Mouse (Mus musculus) brain, embryonic 14.5 days (tissue): ENCODE measurements around the gene Ube2z. TPM values are rescaled to one million over a fixed set of nuclear protein-coding genes. Genes with fewer than 3 reads are reported as not detected.

ENCODE experiments used
- DNase-seq: peaks from one replicate; pipeline ENCODE4 v3.0.0-alpha.2; 2011; ENCODE audit warnings: low read depth
- CTCF ChIP-seq: fragments of 200-500 bp; IDR thresholded peaks from 2 replicates; pipeline ENCODE4 v1.5.1; 2012; ENCODE audit warnings: inconsistent platforms, mild to moderate bottlenecking, moderate library complexity, borderline replicate concordance; ENCODE audit not compliant: insufficient read depth, insufficient read length; ENCODE audit errors: extremely low read depth
- POLR2A ChIP-seq: fragments of 200-500 bp; IDR thresholded peaks from 2 replicates; pipeline ENCODE4 v1.6.1; 2012; ENCODE audit warnings: mild to moderate bottlenecking, inconsistent platforms, borderline replicate concordance; ENCODE audit not compliant: poor library complexity, insufficient read depth, insufficient read length, severe bottlenecking; ENCODE audit errors: extremely low read depth
- polyA plus RNA-seq: library from polyadenylated mRNA; depleted of rRNA; stranded (reverse); fragments of >200 nt; gene quantifications from 2 replicates; pipeline ENCODE4 v1.2.3, GENCODE M21; 2012

Gene Ube2z
- polyA plus RNA-seq, 1 experiment: 57.9 TPM

- TF ChIP-seq CTCF (no peak), POLR2A (no peak)
- DNase-seq: no peak
Observed at GRCm38 (mm10) chr11:96030571-96030970, 34.6 kb downstream of the Ube2z start.

DNA sequence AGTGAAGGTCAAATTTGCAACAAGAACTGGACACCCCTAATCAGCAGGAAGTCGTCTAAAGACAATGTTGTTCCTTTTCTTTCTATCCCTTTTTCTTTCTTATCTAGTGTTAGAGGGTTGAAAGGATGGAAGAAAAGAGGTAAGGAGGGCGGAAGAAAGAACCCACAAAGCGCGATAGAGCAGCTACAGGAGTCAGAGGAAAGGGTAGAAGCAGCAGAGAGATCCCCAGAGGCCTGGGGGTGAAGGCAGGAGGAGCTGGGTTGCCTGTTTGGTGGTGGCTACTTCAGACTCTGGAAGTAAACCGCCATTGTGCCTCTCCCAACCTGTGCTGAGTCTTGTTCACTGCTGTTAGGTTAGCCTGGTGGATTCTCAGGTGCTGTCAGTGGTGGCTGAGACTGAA lies 37.1 kb downstream of the Ube2z start:
- DNase-seq: no peak
- TF ChIP-seq POLR2A (no peak), CTCF (no peak)

DNA sequence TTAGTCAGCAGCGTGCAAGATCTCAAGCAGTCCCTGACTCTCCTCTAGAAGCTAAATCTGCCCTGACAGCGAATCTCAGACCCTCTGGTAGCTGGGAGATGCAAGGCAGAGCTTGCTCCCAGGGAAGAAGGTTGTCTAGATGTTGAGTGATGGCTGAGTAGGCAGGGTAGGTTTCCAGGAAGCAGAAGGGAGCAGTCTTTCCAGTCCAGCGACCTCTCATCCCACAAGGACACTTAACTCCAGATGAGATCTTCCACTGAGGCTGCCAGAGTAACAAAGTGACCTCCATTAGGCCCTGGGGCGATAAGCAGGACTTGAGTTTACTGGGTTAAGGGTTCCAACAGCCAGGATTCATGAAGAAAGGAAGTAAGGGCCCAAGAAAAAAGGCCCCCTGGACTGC lies 44.6 kb downstream of the Ube2z start:
- DNase-seq: no peak

GRCm38 (mm10) chr11:96017941-96018351 lies 47.2 kb downstream of the Ube2z start:
- TF ChIP-seq CTCF (no peak), POLR2A (no peak)

More for the DNA sequence above, 44.6 kb downstream of the Ube2z start:
- TF ChIP-seq CTCF: no peak
- no peak for TF ChIP-seq POLR2A

GRCm38 (mm10) chr11:96015421-96015820 lies 49.8 kb downstream of the Ube2z start:
- TF ChIP-seq POLR2A (no peak), CTCF (no peak)
- DNase-seq: no peak

More at GRCm38 (mm10) chr11:96017941-96018351, 47.2 kb downstream of the Ube2z start:
- DNase-seq: no peak

DNA sequence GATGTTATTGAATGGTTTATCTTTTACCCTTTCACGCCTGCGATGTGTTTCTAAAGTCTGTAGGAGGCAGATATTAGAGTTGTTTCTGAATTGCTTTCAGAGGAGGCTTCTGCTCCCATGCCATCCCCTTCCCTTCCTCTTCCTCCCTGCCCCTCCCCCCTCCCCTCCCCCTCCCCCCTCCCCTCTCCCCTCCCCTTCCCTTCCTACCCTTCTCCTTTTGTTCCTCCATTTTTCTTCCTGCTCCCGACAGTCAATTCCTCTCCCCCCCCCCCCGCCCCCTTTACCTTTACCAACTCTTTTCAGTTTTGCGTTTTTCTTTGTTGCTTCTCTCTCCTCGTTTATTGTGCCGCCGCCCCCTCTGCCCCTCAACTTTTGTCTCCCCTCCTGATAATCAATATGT lies 53.2 kb downstream of the Ube2z start:
- DNase-seq: no peak
- no peak for TF ChIP-seq CTCF
- no peak for TF ChIP-seq POLR2A

GRCm38 (mm10) chr11:96008827-96009226 lies 56.4 kb downstream of the Ube2z start:
- DNase-seq: no peak
- TF ChIP-seq CTCF (no peak), POLR2A (no peak)

- TF ChIP-seq POLR2A (no peak), CTCF (no peak)
- DNase-seq: peak; percentile 73
Observed at GRCm38 (mm10) chr11:96007516-96008235, 57.5 kb downstream of the Ube2z start.

DNA sequence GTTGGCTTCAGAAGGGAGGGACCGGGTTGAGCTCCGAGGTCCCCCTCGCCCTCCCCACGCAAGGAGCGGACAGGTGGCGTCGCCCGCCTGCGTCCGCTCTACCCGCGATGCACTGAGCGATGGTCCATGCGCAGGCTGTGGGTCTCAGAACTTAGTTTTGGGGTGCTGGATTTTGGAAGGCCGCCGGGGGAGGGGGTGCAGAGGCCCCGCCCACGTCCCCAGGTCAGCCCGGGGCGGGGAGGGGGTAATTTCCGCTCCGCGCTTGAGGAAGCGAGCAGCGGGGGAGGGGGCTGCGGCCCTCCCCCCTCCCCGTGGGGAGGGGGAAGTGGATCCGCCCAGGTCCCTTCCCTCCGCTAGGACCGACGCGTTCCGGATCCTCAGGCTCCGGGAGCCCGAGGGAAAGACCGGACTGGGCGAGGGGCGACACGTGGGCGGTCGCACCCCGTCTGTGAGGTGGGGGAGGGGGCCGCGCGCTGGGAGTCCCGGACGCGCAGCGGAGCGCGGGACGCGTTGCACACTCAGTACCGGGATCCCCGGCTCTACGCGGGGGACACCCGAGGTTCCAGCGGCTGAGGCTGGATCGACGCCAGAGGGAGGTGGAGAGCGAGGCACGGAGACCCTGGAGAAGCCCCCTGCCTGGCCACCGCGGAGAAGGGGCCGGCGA lies 58.2 kb downstream of the Ube2z start:
- peak; percentile 96 for DNase-seq
- TF ChIP-seq POLR2A (peak; percentile 67), CTCF (no peak)

DNA sequence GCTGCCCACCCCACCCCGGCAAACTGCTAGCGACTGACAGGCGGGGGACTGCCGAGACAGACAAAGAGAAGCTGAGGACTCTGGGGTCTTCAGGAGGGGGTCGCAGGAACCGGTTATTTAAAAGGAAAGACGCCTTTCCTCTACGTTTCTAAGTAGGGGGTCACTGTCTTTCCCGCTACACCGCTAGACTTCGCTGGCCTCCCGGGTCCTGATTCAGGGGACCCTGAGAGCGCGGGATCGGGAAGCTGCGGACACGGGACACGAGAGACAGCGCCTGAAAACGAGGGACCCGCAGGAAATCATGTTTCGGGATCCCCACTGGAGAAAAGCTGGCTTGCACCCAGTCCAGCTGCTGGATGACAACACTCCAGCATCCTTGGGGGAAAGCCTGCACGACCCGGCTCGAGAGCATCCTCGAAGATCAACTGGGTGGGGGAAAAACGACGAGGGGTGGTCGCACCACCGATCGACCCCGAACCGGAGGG lies 58.8 kb downstream of the Ube2z start:
- peak; percentile 82 for DNase-seq
- TF ChIP-seq CTCF: no peak
- TF ChIP-seq POLR2A: 0 out of 2 replicates have a peak, but pooled peaks have one; percentile 5

DNA sequence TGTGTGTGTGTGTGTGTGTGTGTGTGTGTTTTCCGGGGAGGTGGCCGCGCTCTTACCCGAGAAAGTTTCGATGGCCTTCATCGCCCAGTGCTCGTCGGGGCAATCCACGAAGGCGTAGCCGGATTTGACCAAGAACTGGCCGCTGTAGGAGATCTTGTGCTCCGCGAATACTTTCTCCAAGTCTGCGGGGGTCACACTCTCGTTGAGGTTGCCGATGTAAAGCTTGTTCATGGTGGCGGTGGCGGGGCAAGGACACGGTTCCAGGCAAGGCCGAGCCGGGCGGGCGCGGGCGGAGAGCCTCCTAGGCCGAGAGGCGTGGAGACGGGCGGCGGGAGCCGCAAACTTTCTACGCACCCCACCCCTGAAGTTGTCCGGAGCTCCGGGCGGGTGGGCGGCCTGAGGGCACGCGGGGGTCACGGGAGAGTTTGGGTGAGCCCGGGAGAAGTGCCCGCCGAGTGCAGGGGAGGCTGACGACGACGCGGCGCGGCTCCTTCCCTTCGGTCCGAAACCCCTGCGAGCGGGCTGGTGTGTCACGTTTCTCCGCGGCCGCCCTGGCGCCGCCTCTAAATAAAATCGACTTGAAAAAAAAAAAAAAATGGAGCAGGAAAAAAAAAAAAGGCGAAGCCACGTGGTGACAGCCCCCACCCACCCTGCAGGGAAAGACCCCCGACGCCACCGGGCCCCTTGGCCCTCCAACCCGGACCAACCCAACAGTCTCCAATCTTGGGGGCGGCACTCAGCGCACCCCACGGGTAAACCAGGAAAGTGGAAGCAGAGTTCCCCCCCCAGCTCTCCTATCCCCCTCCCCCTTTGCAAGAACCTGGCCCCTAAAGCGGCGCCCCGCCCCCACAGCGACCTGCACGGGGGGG lies 59.6 kb downstream of the Ube2z start, which contains the start of gene Igf2bp1:
Igf2bp1 (minus strand) TSS at position 538 of the 869 bp plus-strand sequence.
- DNase-seq: peak; percentile 91
- TF ChIP-seq POLR2A: no peak
- no peak for TF ChIP-seq CTCF

DNA sequence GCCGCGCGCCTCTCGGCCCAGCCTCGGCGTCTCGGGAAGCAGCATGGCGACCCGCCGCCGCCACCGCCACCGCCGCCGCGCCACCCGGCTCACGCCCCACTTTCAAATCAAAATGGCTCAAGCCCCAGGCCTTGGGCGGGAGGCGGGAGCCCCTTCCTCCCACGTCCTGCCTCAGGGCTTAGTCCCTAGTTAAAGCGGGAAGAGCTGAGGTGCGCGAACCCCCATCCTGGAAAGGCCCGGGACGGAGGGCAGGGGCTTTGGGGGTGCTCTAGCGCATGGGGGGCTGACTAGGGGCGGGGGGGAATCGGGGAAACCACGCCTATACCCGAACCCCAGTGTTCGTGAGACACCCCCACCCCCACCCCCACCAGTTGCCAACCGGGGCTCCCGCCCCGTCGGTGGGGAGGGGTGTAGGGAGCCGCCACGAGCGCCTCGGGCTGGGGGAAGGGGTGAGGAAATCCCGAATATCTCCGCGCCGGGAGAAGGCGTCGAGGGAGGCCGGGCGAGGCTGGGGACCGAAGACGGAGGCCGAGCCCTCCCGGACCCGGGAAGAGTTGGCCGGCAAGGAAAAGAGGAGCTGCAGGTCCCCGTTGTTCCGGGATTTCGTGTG lies 60.3 kb downstream of the Ube2z start:
- peak; percentile 63 for DNase-seq
- TF ChIP-seq CTCF: no peak
- no peak for TF ChIP-seq POLR2A
